Mouse (Mus musculus): Measurements from ENCODE around the gene Cdh20.

DNA sequence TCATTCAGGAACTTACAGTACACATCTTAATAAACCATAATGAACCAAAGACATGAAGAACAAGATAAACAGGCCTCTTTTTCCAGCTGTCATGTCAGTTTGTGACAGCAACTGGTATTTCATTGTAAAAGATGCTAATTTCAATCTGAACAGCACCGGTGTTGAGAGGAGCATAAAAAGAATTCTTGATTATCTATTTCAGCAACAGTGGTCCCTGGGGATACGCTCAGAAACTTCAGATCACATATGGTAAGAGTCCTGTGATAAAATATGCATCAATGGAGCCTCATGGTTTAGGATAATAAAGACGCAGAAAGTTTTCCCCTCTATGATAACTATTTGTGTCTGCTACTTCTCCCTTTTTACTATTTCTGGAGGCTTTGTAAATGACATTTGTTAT, 25.2 kb downstream of the Cdh20 start:
- TF ChIP-seq POLR2A (IDR thresholded peaks at IDR 0.05; ENCODE audit: insufficient read depth, low read length) (no peak), CTCF (IDR thresholded peaks at IDR 0.05; ENCODE audit: low read depth, low read length) (no peak)
